8 mouse cellular contexts compared by ENCODE assay signal in genomic region chr11:4266271-4267201, GRCm38 (mm10). TPM values are rescaled to one million over a fixed set of nuclear protein-coding genes. Genes with fewer than 3 reads are reported as not detected.
DNase-seq lines count a peak whose midpoint lies in the region; ATAC-seq lines count a peak whose summit lies in the region.

No protein-coding gene starts in this region.

- H3K4me3 ChIP-seq in embryonic facial prominence, embryonic 11.5 days (ENCODE audit: low read depth, low read length), result peak overlapping the region; percentile 42
- peak overlapping the region; percentile 52 for H3K4me3 ChIP-seq in limb, embryonic 12.5 days (replicated peaks)
- peak overlapping the region; percentile 42 for H3K4me3 ChIP-seq in midbrain, embryonic 14.5 days (replicated peaks; ENCODE audit: low read depth, low read length)

- no peaks in the 10 kb centered on the region for H3K9me3 ChIP-seq in embryonic facial prominence, embryonic 11.5 days (replicated peaks; ENCODE audit: control insufficient read depth, low read length)
- H3K9me3 ChIP-seq in limb, embryonic 12.5 days, result no peaks in the 10 kb centered on the region
- H3K9me3 ChIP-seq in midbrain, embryonic 14.5 days (ENCODE audit: control insufficient read depth, low read length), result no peaks in the 10 kb centered on the region

- peak; percentile 49 for DNase-seq in 3T3-L1 (ENCODE audit: low read depth, low spot score)
- peak; percentile 52 for DNase-seq in embryonic facial prominence, embryonic 11.5 days (ENCODE audit: low spot score)
- peak; percentile 70 for DNase-seq in heart, postnatal 4 days
- DNase-seq in midbrain, embryonic 14.5 days, result peak; percentile 64
- DNase-seq in thymus, adult 18-20 months, result no peak

- peak overlapping the region; percentile 89 for H3K4me2 ChIP-seq in embryonic facial prominence, embryonic 11.5 days (ENCODE audit: low read depth, low read length)
- peak overlapping the region; percentile 92 for H3K4me2 ChIP-seq in limb, embryonic 12.5 days
- H3K4me2 ChIP-seq in midbrain, embryonic 14.5 days (ENCODE audit: low read length), result peak overlapping the region; percentile 82

- no peaks in the 10 kb centered on the region for H3K36me3 ChIP-seq in embryonic facial prominence, embryonic 11.5 days (replicated peaks; ENCODE audit: control insufficient read depth, insufficient read depth, low read depth, low read length)
- no peaks in the 10 kb centered on the region for H3K36me3 ChIP-seq in limb, embryonic 12.5 days
- no peaks in the 10 kb centered on the region for H3K36me3 ChIP-seq in midbrain, embryonic 14.5 days (ENCODE audit: control insufficient read depth, insufficient read depth, low read length)

- ATAC-seq in CD4-positive, CD25-positive, alpha-beta regulatory T cell, adult 4 months, result peak; percentile 29
- peak; percentile 31; the same call in 1 of the 2 replicates for ATAC-seq in embryonic facial prominence, embryonic 11.5 days (replicated peaks; ENCODE audit: insufficient number of reproducible peaks, low FRiP score, low TSS enrichment, low read depth)
- no peak for ATAC-seq in limb, embryonic 12.5 days (ENCODE audit: insufficient number of reproducible peaks, insufficient read depth, low FRiP score, low TSS enrichment, low read depth)
- no peak for ATAC-seq in midbrain, embryonic 14.5 days (ENCODE audit: low FRiP score, low TSS enrichment)
- no peak for ATAC-seq in erythroid progenitor cell, adult 5-6 weeks (replicated peaks; ENCODE audit: low FRiP score, poor library complexity, severe bottlenecking)

- H3K4me1 ChIP-seq in embryonic facial prominence, embryonic 11.5 days (ENCODE audit: control insufficient read depth, insufficient read depth, low read length), result no peaks in the 10 kb centered on the region; the same call in 1 of the 2 replicates
- peaks cover 32% of the 10 kb centered on the region for H3K4me1 ChIP-seq in limb, embryonic 12.5 days (replicated peaks)
- H3K4me1 ChIP-seq in midbrain, embryonic 14.5 days (ENCODE audit: control insufficient read depth, insufficient read depth, low read length), result 0 out of 2 replicates have a peak, but pooled peaks cover 4% of the 10 kb centered on the region

- H3K27me3 ChIP-seq in embryonic facial prominence, embryonic 11.5 days (ENCODE audit: control insufficient read depth, insufficient read depth, low read length), result peaks cover 37% of the 10 kb centered on the region
- H3K27me3 ChIP-seq in limb, embryonic 12.5 days, result peaks cover 78% of the 10 kb centered on the region
- peaks cover 36% of the 10 kb centered on the region for H3K27me3 ChIP-seq in midbrain, embryonic 14.5 days (ENCODE audit: control insufficient read depth, insufficient read depth, low read length)

- whole genome bisulfite sequencing in embryonic facial prominence, embryonic 11.5 days, result under 1% methylated on average over 61 of the region's 61 CpGs
- under 1% methylated on average over 61 of the region's 61 CpGs for WGBS in limb, embryonic 12.5 days
- WGBS in midbrain, embryonic 14.5 days, result 1% methylated on average over 55 of the region's 61 CpGs

- peak overlapping the region; percentile 54 for H3K9ac ChIP-seq in embryonic facial prominence, embryonic 11.5 days (replicated peaks; ENCODE audit: low read length)
- H3K9ac ChIP-seq in limb, embryonic 12.5 days (replicated peaks), result peak overlapping the region; percentile 55
- peak overlapping the region; percentile 47 for H3K9ac ChIP-seq in midbrain, embryonic 14.5 days (replicated peaks; ENCODE audit: low read length)

- no peak overlapping the region for H3K27ac ChIP-seq in embryonic facial prominence, embryonic 11.5 days (replicated peaks; ENCODE audit: low read depth, low read length)
- no peak overlapping the region for H3K27ac ChIP-seq in limb, embryonic 12.5 days
- no peak overlapping the region for H3K27ac ChIP-seq in midbrain, embryonic 14.5 days (replicated peaks; ENCODE audit: low read depth, low read length)

RNA-seq across cellular contexts. Expression of gene Lif, which starts 9.2 kb away (rescaled TPM):
- polyA plus RNA-seq in CD4-positive, CD25-positive, alpha-beta regulatory T cell, adult 4 months (2017; shearing (Covaris generic)), result 1 to 10 TPM; 1.8 to 2.7 TPM
- 0.07 and 0.14 TPM in 2 replicates for polyA plus RNA-seq in embryonic facial prominence, embryonic 11.5 days (2014; fragmentation: Nextera tagmentation; extraction: Ambion mirVana)
- 1 to 10 TPM; 1.8 to 2.0 TPM for total RNA-seq in heart, postnatal 4 days (2021)
- 0.05 and 0.06 TPM in 2 replicates for polyA plus RNA-seq in limb, embryonic 12.5 days (2016; fragmentation: Nextera tagmentation; extraction: Ambion mirVana)
- polyA plus RNA-seq in midbrain, embryonic 14.5 days (2014; fragmentation: Nextera tagmentation; extraction: Ambion mirVana), result not detected in 2 replicates
- total RNA-seq in erythroid progenitor cell, adult 5-6 weeks (2015; ENCODE audit: low replicate concordance), result not detected in 2 replicates
- 0.39 TPM in 1 of 2 replicates, not detected in the other for total RNA-seq in erythroid progenitor cell, adult 5-6 weeks (2017; ENCODE audit: low replicate concordance)

RNA-seq across cellular contexts. Expression of gene Osm, which starts 30.3 kb away (rescaled TPM):
- polyA plus RNA-seq in CD4-positive, CD25-positive, alpha-beta regulatory T cell, adult 4 months (2017; shearing (Covaris generic)), result 10 to 100 TPM; 18.6 to 22.8 TPM
- polyA plus RNA-seq in embryonic facial prominence, embryonic 11.5 days (2014; fragmentation: Nextera tagmentation; extraction: Ambion mirVana), result not detected in 2 replicates
- under 1 TPM in 1 of 2 experiments, not detected in 1; 0.14 TPM for total RNA-seq in heart, postnatal 4 days (2021)
- polyA plus RNA-seq in limb, embryonic 12.5 days (2016; fragmentation: Nextera tagmentation; extraction: Ambion mirVana), result not detected in 2 replicates
- polyA plus RNA-seq in midbrain, embryonic 14.5 days (2014; fragmentation: Nextera tagmentation; extraction: Ambion mirVana), result 0.12 TPM in 1 of 2 replicates, not detected in the other
- total RNA-seq in erythroid progenitor cell, adult 5-6 weeks (2015; ENCODE audit: low replicate concordance), result 2.2 and 4.6 TPM in 2 replicates
- total RNA-seq in erythroid progenitor cell, adult 5-6 weeks (2017; ENCODE audit: low replicate concordance), result 3.7 and 4.3 TPM in 2 replicates

RNA-seq across cellular contexts. Expression of gene Castor1, which starts 48.5 kb away (rescaled TPM):
- 10 to 100 TPM; 32.3 to 51.9 TPM for polyA plus RNA-seq in CD4-positive, CD25-positive, alpha-beta regulatory T cell, adult 4 months (2017; shearing (Covaris generic))
- 1.7 and 2.3 TPM in 2 replicates for polyA plus RNA-seq in embryonic facial prominence, embryonic 11.5 days (2014; fragmentation: Nextera tagmentation; extraction: Ambion mirVana)
- total RNA-seq in heart, postnatal 4 days (2021), result 1 to 10 TPM; 4.7 to 5.1 TPM
- 2.3 and 2.7 TPM in 2 replicates for polyA plus RNA-seq in limb, embryonic 12.5 days (2016; fragmentation: Nextera tagmentation; extraction: Ambion mirVana)
- 1.6 and 2.1 TPM in 2 replicates for polyA plus RNA-seq in midbrain, embryonic 14.5 days (2014; fragmentation: Nextera tagmentation; extraction: Ambion mirVana)
- total RNA-seq in erythroid progenitor cell, adult 5-6 weeks (2015; ENCODE audit: low replicate concordance), result not detected in 2 replicates
- total RNA-seq in erythroid progenitor cell, adult 5-6 weeks (2017; ENCODE audit: low replicate concordance), result 2.6 TPM in 1 of 2 replicates, not detected in the other

Comparison
In these comparisons a context has a peak if more than half of its experiments do, and no peak if none do; other contexts are left out.
1. DNase-seq: peak in 3T3-L1 (single experiment), embryonic facial prominence, embryonic 11.5 days (single experiment), heart, postnatal 4 days (single experiment) and midbrain, embryonic 14.5 days (single experiment); none in thymus, adult 18-20 months (0 of 2).
2. ATAC-seq: peak in CD4-positive, CD25-positive, alpha-beta regulatory T cell, adult 4 months (single experiment) and embryonic facial prominence, embryonic 11.5 days (single experiment); none in limb, embryonic 12.5 days (single experiment), midbrain, embryonic 14.5 days (single experiment) and erythroid progenitor cell, adult 5-6 weeks (single experiment).
3. RNA of gene Osm, which starts 30.3 kb away (polyA plus RNA-seq): 18.6 to 22.8 TPM in CD4-positive, CD25-positive, alpha-beta regulatory T cell, adult 4 months; 0.12 TPM in midbrain, embryonic 14.5 days, not detected in limb, embryonic 12.5 days and not detected in embryonic facial prominence, embryonic 11.5 days; every median in the first group is over 10 times any median in the second.
4. Peak in every context shown above with its lines, with median percentiles within 50 percentile points of each other: H3K4me2 ChIP-seq, H3K4me3 ChIP-seq and H3K9ac ChIP-seq.